Mouse (Mus musculus) CH12.LX (cell line): ENCODE results near the gene 1700123O20Rik. TPM values are rescaled to one million over a fixed set of nuclear protein-coding genes. Genes with fewer than 3 reads are reported as not detected.

ENCODE experiments used
- DNase-seq: peaks from one replicate; pipeline ENCODE4 v3.0.0-alpha.2; 2013; ENCODE audit errors: extremely low read depth
- H3K27ac ChIP-seq: 2 replicates; pipeline ENCODE4 v1.5.1; 2012; ENCODE audit warnings: low read depth, mild to moderate bottlenecking, control low read depth, moderate library complexity; ENCODE audit not compliant: insufficient read depth
- H3K27me3 ChIP-seq: replicated peaks from 2 replicates; pipeline ENCODE3; 2012; ENCODE audit warnings: inconsistent platforms
- H3K36me3 ChIP-seq, 2 experiments: replicated peaks in 1 of 2; 2 replicates each; pipeline versions ENCODE3 to v1.6.1; 2012; ENCODE audit warnings: inconsistent platforms in 1 of 2, low read length in 1 of 2, mild to moderate bottlenecking in 1 of 2, mixed read lengths in 1 of 2, moderate library complexity in 1 of 2; ENCODE audit not compliant: control insufficient read depth in 1 of 2, insufficient read depth in 1 of 2
- H3K4me1 ChIP-seq, 2 experiments: 2 replicates each; pipeline ENCODE4 v1.6.1; 2012; ENCODE audit warnings: inconsistent platforms in 1 of 2, moderate library complexity in 1 of 2; ENCODE audit not compliant: insufficient read depth in 2 of 2, control insufficient read depth in 1 of 2
- H3K4me2 ChIP-seq: 2 replicates; pipeline ENCODE4 v1.6.1; 2012; ENCODE audit warnings: low read depth, mild to moderate bottlenecking, control low read depth; ENCODE audit not compliant: poor library complexity, insufficient read depth, severe bottlenecking
- H3K4me3 ChIP-seq, 3 experiments: fragments of 150-350 bp in 1 of 3; sonication (generic) in 1 of 3; replicated peaks in 1 of 3; 2 replicates each; pipeline versions ENCODE3 to v1.5.1; 2011 to 2012; ENCODE audit warnings: low read depth in 2 of 3, low read length in 2 of 3, mild to moderate bottlenecking in 2 of 3, moderate library complexity in 2 of 3, control low read depth in 1 of 3, improper control_type of control experiment in 1 of 3, inconsistent platforms in 1 of 3, mixed read lengths in 1 of 3; ENCODE audit not compliant: poor library complexity in 1 of 3
- H3K79me2 ChIP-seq: replicated peaks from 2 replicates; pipeline ENCODE4 v1.6.1; 2012; ENCODE audit warnings: mild to moderate bottlenecking, moderate library complexity; ENCODE audit not compliant: control insufficient read depth, poor library complexity, insufficient read depth, severe bottlenecking; ENCODE audit errors: extremely low read depth
- H3K9ac ChIP-seq: 2 replicates; pipeline ENCODE4 v1.6.1; 2012; ENCODE audit warnings: low read depth, mild to moderate bottlenecking, control low read depth, moderate library complexity; ENCODE audit not compliant: insufficient read depth
- H3K9me3 ChIP-seq: replicated peaks from 2 replicates; pipeline ENCODE3; 2012; ENCODE audit warnings: low read length, inconsistent platforms, mixed read lengths
- CHD1 ChIP-seq: IDR thresholded peaks from 2 replicates; pipeline ENCODE4 v1.6.1; 2012; ENCODE audit warnings: low read depth, low read length, improper control_type of control experiment, inconsistent platforms
- CHD2 ChIP-seq: IDR thresholded peaks from 2 replicates; pipeline ENCODE4 v1.6.1; 2011; ENCODE audit warnings: low read length, improper control_type of control experiment
- CTCF ChIP-seq, 2 experiments: IDR thresholded peaks in 1 of 2; conservative IDR thresholded peaks in 1 of 2; 2 replicates each; pipeline ENCODE4 v1.5.1; 2011 to 2012; ENCODE audit warnings: low read depth in 2 of 2, low read length in 2 of 2, improper control_type of control experiment in 1 of 2, inconsistent platforms in 1 of 2, mild to moderate bottlenecking in 1 of 2, moderate library complexity in 1 of 2
- E2F4 ChIP-seq: IDR thresholded peaks from 2 replicates; pipeline ENCODE4 v1.6.1; 2011; ENCODE audit warnings: low read depth, low read length, improper control_type of control experiment; ENCODE audit not compliant: insufficient replicate concordance
- EP300 ChIP-seq: IDR thresholded peaks from 2 replicates; pipeline ENCODE4 v1.6.1; 2011; ENCODE audit warnings: low read length, improper control_type of control experiment
- ETS1 ChIP-seq: conservative IDR thresholded peaks from 2 replicates; pipeline ENCODE4 v1.6.1; 2012; ENCODE audit warnings: low read depth, mild to moderate bottlenecking, inconsistent platforms, low read length, improper control_type of control experiment, moderate library complexity
- HCFC1 ChIP-seq: IDR thresholded peaks from 2 replicates; pipeline ENCODE4 v1.6.1; 2012; ENCODE audit warnings: low read depth, mild to moderate bottlenecking, inconsistent platforms, low read length, improper control_type of control experiment
- IRF4 ChIP-seq: IDR thresholded peaks from 2 replicates; pipeline ENCODE4 v1.6.1; 2014; ENCODE audit warnings: low read depth, mild to moderate bottlenecking, inconsistent platforms, low read length, improper control_type of control experiment
- JUN ChIP-seq: IDR thresholded peaks from 2 replicates; pipeline ENCODE4 v1.6.1; 2011; ENCODE audit warnings: low read depth, mild to moderate bottlenecking, low read length, improper control_type of control experiment, moderate library complexity; ENCODE audit not compliant: insufficient read depth
- KAT2A ChIP-seq: IDR thresholded peaks from 2 replicates; pipeline ENCODE4 v1.6.1; 2012; ENCODE audit warnings: low read length, improper control_type of control experiment, inconsistent platforms; ENCODE audit not compliant: insufficient replicate concordance
- MAZ ChIP-seq: IDR thresholded peaks from 2 replicates; pipeline ENCODE4 v1.6.1; 2012; ENCODE audit warnings: low read depth, mild to moderate bottlenecking, inconsistent platforms, low read length, improper control_type of control experiment, moderate library complexity
- MEF2A ChIP-seq: IDR thresholded peaks from 2 replicates; pipeline ENCODE4 v1.6.1; 2014; ENCODE audit warnings: low read depth, mild to moderate bottlenecking, inconsistent platforms, low read length, improper control_type of control experiment, borderline replicate concordance
- PAX5 ChIP-seq: IDR thresholded peaks from 2 replicates; pipeline ENCODE4 v1.6.1; 2012; ENCODE audit warnings: low read length, inconsistent platforms, mixed read lengths
- POLR2AphosphoS2 ChIP-seq: IDR thresholded peaks from 2 replicates; pipeline ENCODE4 v1.6.1; 2011; ENCODE audit warnings: low read depth, low read length, improper control_type of control experiment
- RAD21 ChIP-seq: IDR thresholded peaks from 2 replicates; pipeline ENCODE4 v1.6.1; 2011; ENCODE audit warnings: low read depth, mild to moderate bottlenecking, low read length, improper control_type of control experiment, moderate library complexity
- RCOR1 ChIP-seq: conservative IDR thresholded peaks from 2 replicates; pipeline ENCODE4 v1.6.1; 2012; ENCODE audit warnings: low read depth, mild to moderate bottlenecking, inconsistent platforms, low read length, improper control_type of control experiment
- SIN3A ChIP-seq: IDR thresholded peaks from 2 replicates; pipeline ENCODE4 v1.6.1; 2012; ENCODE audit warnings: low read length, improper control_type of control experiment, inconsistent platforms
- TBP ChIP-seq: conservative IDR thresholded peaks from 2 replicates; pipeline ENCODE4 v1.6.1; 2011; ENCODE audit warnings: low read depth, low read length, improper control_type of control experiment
- UBTF ChIP-seq: IDR thresholded peaks from 2 replicates; pipeline ENCODE4 v1.6.1; 2012; ENCODE audit warnings: low read depth, mild to moderate bottlenecking, inconsistent platforms, low read length, improper control_type of control experiment, moderate library complexity
- USF1 ChIP-seq: IDR thresholded peaks from 2 replicates; pipeline ENCODE4 v1.6.1; 2014; ENCODE audit warnings: low read depth, mild to moderate bottlenecking, inconsistent platforms, low read length, improper control_type of control experiment
- ZC3H11A ChIP-seq: IDR thresholded peaks from 2 replicates; pipeline ENCODE4 v1.6.1; 2012; ENCODE audit warnings: low read depth, mild to moderate bottlenecking, inconsistent platforms, low read length, improper control_type of control experiment
- ZMIZ1 ChIP-seq: IDR thresholded peaks from 2 replicates; pipeline ENCODE4 v1.6.1; 2012; ENCODE audit warnings: low read depth, mild to moderate bottlenecking, inconsistent platforms, low read length, improper control_type of control experiment
- ZNF384 ChIP-seq: IDR thresholded peaks from 2 replicates; pipeline ENCODE4 v1.6.1; 2012; ENCODE audit warnings: low read depth, low read length, improper control_type of control experiment, inconsistent platforms
- dilution Hi-C: fragments of 300-500 bp; cut with MboI; formaldehyde crosslinking; loops from 2 replicates; pipeline ENCODE4 v1.14.3; 2020; ENCODE audit warnings: low sequenced_read_pairs; ENCODE audit not compliant: extremely low pct_unique_long_range_greater_than_20kb, extremely low pct_ligation_motif_present
- in situ Hi-C: fragments of 300-500 bp; cut with MboI; formaldehyde crosslinking; loops from 3 replicates; pipeline ENCODE4 v1.14.3; 2019; ENCODE audit warnings: low sequenced_read_pairs, low pct_ligation_motif_present, low pct_unique_long_range_greater_than_20kb, mixed read lengths
- polyA plus RNA-seq: library from polyadenylated mRNA; unstranded; fragments of >175 nt; gene quantifications from 2 replicates; pipeline ENCODE4 v1.2.1, GENCODE M21; 2012; ENCODE audit warnings: low read depth; ENCODE audit not compliant: insufficient read length
- total RNA-seq, 2 experiments: library from RNA; depleted of rRNA; stranded (reverse); fragments of 300-350 nt in 1 of 2; fragments of >200 nt in 1 of 2; gene quantifications; 2 replicates each; pipeline ENCODE4 v1.2.3; 2012 to 2014

Gene 1700123O20Rik
- total and polyA plus RNA-seq, 3 experiments = 33.1 to 60.7 (median 59.1) TPM

- peaks cover 46% of the 10 kb centered on the region for H3K79me2 ChIP-seq
- H3K9ac ChIP-seq = no peak overlapping the region
- no peaks in the 10 kb centered on the region for H3K9me3 ChIP-seq
- H3K4me2 ChIP-seq = no peak overlapping the region
- no peak for DNase-seq
- peaks cover 2 to 23% of the 10 kb centered on the region in 2 experiments; a peak in 3 of 4 replicates for H3K4me1 ChIP-seq
- dilution Hi-C loops (no loop called here), in situ Hi-C loops (no loop called here)
- no peak overlapping the region for H3K4me3 ChIP-seq
- H3K27ac ChIP-seq = no peak overlapping the region
- no peak for TF ChIP-seq TBP
- TF ChIP-seq KAT2A = no peak
- no peak for TF ChIP-seq MEF2A
- TF ChIP-seq JUN = no peak
- no peak for TF ChIP-seq ZNF384
- no peak for TF ChIP-seq RCOR1
- TF ChIP-seq CHD2 = no peak
- no peak for TF ChIP-seq RAD21
- TF ChIP-seq PAX5 = no peak
- TF ChIP-seq ETS1 = no peak
- TF ChIP-seq USF1 = no peak
- no peak for TF ChIP-seq E2F4
- no peak for TF ChIP-seq POLR2AphosphoS2
- TF ChIP-seq MAZ = no peak
- TF ChIP-seq HCFC1 = no peak
- TF ChIP-seq UBTF = no peak
- TF ChIP-seq ZC3H11A = no peak
- no peak for TF ChIP-seq CTCF (conservative IDR thresholded peaks at IDR 0.05 in 1 of 2, IDR thresholded peaks at IDR 0.05 in 1 of 2; ENCODE audit: low read depth in 2 of 2, low read length in 2 of 2)
- no peak for TF ChIP-seq IRF4
- TF ChIP-seq SIN3A = no peak
- H3K27me3 ChIP-seq = no peaks in the 10 kb centered on the region
- H3K36me3 ChIP-seq = peaks cover 28 to 55% of the 10 kb centered on the region in 2 experiments
These were observed 3.6 kb upstream of the 1700123O20Rik start for GRCm38 (mm10) chr14:54682396-54682795.

GRCm38 (mm10) chr14:54685471-54685870 lies 545 bp upstream of the 1700123O20Rik start:
- in situ Hi-C loops (no loop called here), dilution Hi-C loops (no loop called here)
- DNase-seq = peak; percentile 39
- Histone ChIP-seq H3K9ac (peak overlapping the region; percentile 90), H3K4me1 (peaks cover 2 to 47% of the 10 kb centered on the region in 2 experiments; a peak in 3 of 4 replicates), H3K4me2 (peak overlapping the region; percentile 98), H3K27ac (peak overlapping the region; percentile 57; the same call in 1 of the 2 replicates), H3K36me3 (peaks cover 19 to 54% of the 10 kb centered on the region in 2 experiments), H3K27me3 (no peaks in the 10 kb centered on the region), H3K9me3 (no peaks in the 10 kb centered on the region), H3K79me2 (peaks cover 61% of the 10 kb centered on the region), H3K4me3 (peak overlapping the region; percentile 70 to 81 (median 72))
- TF ChIP-seq EP300 (no peak), MAZ (no peak), SIN3A (no peak), ZMIZ1 (no peak), CHD1 (no peak)
